Mouse (Mus musculus) kidney, embryonic 15.5 days (tissue): Measurements from ENCODE around the gene Ipo13. TPM values are rescaled to one million over a fixed set of nuclear protein-coding genes. Genes with fewer than 3 reads are reported as not detected.

Experiments
- ATAC-seq: fragments of 200-750 bp; cut with Nextera tagmentation; replicated peaks from 2 replicates; pipeline ENCODE4 v1.8.0; 2017; ENCODE audit warnings: moderate TSS enrichment; ENCODE audit not compliant: low FRiP score
- H3K27ac ChIP-seq: fragments of 300-500 bp; sonication (generic); 2 replicates; pipeline ENCODE4 v1.5.1; 2015; ENCODE audit warnings: mild to moderate bottlenecking, inconsistent platforms
- H3K27me3 ChIP-seq: fragments of 300-500 bp; sonication (generic); 2 replicates; pipeline ENCODE4 v1.6.1; 2015; ENCODE audit warnings: inconsistent platforms
- H3K36me3 ChIP-seq: fragments of 300-500 bp; sonication (generic); 2 replicates; pipeline ENCODE4 v1.6.1; 2015; ENCODE audit warnings: inconsistent platforms
- H3K4me1 ChIP-seq: fragments of 300-500 bp; sonication (generic); 2 replicates; pipeline ENCODE4 v1.6.1; 2015; ENCODE audit warnings: inconsistent platforms
- H3K4me2 ChIP-seq: fragments of 300-500 bp; sonication (generic); 2 replicates; pipeline ENCODE4 v1.6.1; 2015; ENCODE audit warnings: moderate library complexity, mild to moderate bottlenecking, inconsistent platforms
- H3K4me3 ChIP-seq: fragments of 300-500 bp; sonication (generic); replicated peaks from 2 replicates; pipeline ENCODE4 v1.5.1; 2015; ENCODE audit warnings: mild to moderate bottlenecking, inconsistent platforms
- H3K9ac ChIP-seq: fragments of 300-500 bp; sonication (generic); 2 replicates; pipeline ENCODE4 v1.6.1; 2015; ENCODE audit warnings: mild to moderate bottlenecking, inconsistent platforms
- H3K9me3 ChIP-seq: fragments of 300-500 bp; sonication (generic); replicated peaks from 2 replicates; pipeline ENCODE4 v1.6.1; 2016; ENCODE audit warnings: inconsistent platforms
- WGBS: fragments of 180-500 bp; shearing (Covaris S2); methylation state at CpG from one replicate; pipeline ENCODE4 v1.1.7; 2015; ENCODE audit warnings: mixed read lengths; 5-methylcytosine and 5-hydroxymethylcytosine counted together
- polyA plus RNA-seq: library from polyadenylated mRNA; unstranded; fragments of >200 nt; fragmentation: Nextera tagmentation; extraction: Ambion mirVana; gene quantifications from 2 replicates; pipeline ENCODE4 v1.2.1, GENCODE M21; 2015

Gene Ipo13
- polyA plus RNA-seq, 1 experiment from 2014 or later: 47.3 TPM

DNA sequence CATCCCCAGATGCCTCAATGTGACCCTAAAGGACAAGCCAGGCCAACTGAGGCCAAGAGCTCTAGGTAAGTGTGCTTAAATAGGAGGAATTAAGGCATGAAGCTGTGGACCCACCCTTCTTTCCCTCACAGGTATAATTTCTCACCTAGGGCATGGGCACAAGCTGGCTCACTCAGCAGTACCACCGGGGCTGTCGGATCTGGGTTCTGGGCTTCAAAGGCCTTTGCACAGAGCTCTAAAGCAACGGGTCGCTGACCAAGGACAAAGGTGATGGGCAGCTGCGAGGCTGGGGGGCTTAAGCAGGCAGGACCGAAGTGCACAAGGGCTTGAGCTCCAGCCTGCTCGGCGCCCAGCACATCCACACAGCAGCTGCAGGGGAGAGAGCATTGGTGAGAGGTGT lies 24.0 kb downstream of the Ipo13 start:
- ATAC-seq: no peak
- peak overlapping the region; percentile 84 for H3K4me2 ChIP-seq
- WGBS: 76% methylated on average over 8 of the region's 8 CpGs
- H3K27ac ChIP-seq: no peak overlapping the region
- H3K4me3 ChIP-seq: peak overlapping the region; percentile 80
- no peaks in the 10 kb centered on the region for H3K27me3 ChIP-seq
- no peak overlapping the region for H3K9ac ChIP-seq
- H3K9me3 ChIP-seq: no peaks in the 10 kb centered on the region
- H3K36me3 ChIP-seq: peaks cover 38% of the 10 kb centered on the region
- H3K4me1 ChIP-seq: peaks cover 30% of the 10 kb centered on the region

GRCm38 (mm10) chr4:117890031-117890430 lies 24.8 kb downstream of the Ipo13 start:
- Histone ChIP-seq H3K9ac (no peak overlapping the region), H3K27ac (no peak overlapping the region), H3K4me3 (no peak overlapping the region), H3K4me2 (no peak overlapping the region; the same call in 1 of the 2 replicates), H3K9me3 (no peaks in the 10 kb centered on the region), H3K36me3 (peaks cover 38% of the 10 kb centered on the region), H3K4me1 (peaks cover 37% of the 10 kb centered on the region), H3K27me3 (no peaks in the 10 kb centered on the region)
- no peak for ATAC-seq
- WGBS: 93% methylated on average over 14 of the region's 14 CpGs

- Histone ChIP-seq H3K4me3 (no peak overlapping the region), H3K9me3 (no peaks in the 10 kb centered on the region), H3K27ac (no peak overlapping the region), H3K4me1 (peaks cover 38% of the 10 kb centered on the region), H3K9ac (no peak overlapping the region), H3K27me3 (no peaks in the 10 kb centered on the region), H3K4me2 (no peak overlapping the region), H3K36me3 (peaks cover 39% of the 10 kb centered on the region)
- no peak for ATAC-seq
- 87% methylated on average over 15 of the region's 15 CpGs for WGBS
Observed at GRCm38 (mm10) chr4:117889471-117889870, 25.3 kb downstream of the Ipo13 start.

DNA sequence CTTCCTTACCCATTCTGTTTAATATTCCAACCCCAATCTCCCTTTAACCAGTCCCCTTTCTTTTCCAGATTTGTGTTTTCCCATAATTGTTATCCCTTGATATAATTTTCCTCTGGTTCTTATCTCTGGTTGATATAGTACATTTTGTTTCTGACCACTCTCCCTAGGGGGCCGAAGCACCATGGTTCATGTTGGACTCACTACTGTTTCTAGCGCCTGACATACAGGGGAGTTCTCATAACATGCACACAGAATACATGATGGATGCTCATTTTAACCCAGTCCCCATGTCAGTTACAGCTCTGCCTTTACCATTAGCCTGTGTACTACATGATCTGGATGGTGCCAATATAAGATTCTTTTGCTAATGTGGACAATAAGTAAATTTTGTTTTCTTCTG lies 26.9 kb downstream of the Ipo13 start:
- no peak for ATAC-seq
- H3K4me1 ChIP-seq: peaks cover 48% of the 10 kb centered on the region
- no peak overlapping the region for H3K27ac ChIP-seq
- H3K36me3 ChIP-seq: peaks cover 37% of the 10 kb centered on the region
- peak overlapping the region; percentile 94 for H3K4me2 ChIP-seq
- H3K9me3 ChIP-seq: no peaks in the 10 kb centered on the region
- H3K4me3 ChIP-seq: peak overlapping the region; percentile 99; the same call in 1 of the 2 replicates
- 79% methylated on average over 2 of the region's 2 CpGs for WGBS
- no peaks in the 10 kb centered on the region for H3K27me3 ChIP-seq
- no peak overlapping the region for H3K9ac ChIP-seq

- ATAC-seq: peak; percentile 89
- Histone ChIP-seq H3K4me3 (peak within 1 kb of the TSS; percentile 99), H3K4me1 (peaks cover 53% of the 10 kb centered on the region), H3K27me3 (no peaks in the 10 kb centered on the region), H3K9me3 (no peaks in the 10 kb centered on the region), H3K4me2 (peak within 1 kb of the TSS; percentile 94), H3K36me3 (peaks cover 37% of the 10 kb centered on the region), H3K9ac (peak within 1 kb of the TSS; percentile 92), H3K27ac (peak within 1 kb of the TSS; percentile 68)
- WGBS: under 1% methylated on average over 37 of the region's 37 CpGs
Observed at GRCm38 (mm10) chr4:117887133-117887532, 27.7 kb downstream of the Ipo13 start, which contains the start of gene Atp6v0b. TSS of gene Atp6v0b (minus strand) at chr4:117887333.

- peaks cover 53% of the 10 kb centered on the region for H3K4me1 ChIP-seq
- peak overlapping the region; percentile 92 for H3K9ac ChIP-seq
- no peaks in the 10 kb centered on the region for H3K27me3 ChIP-seq
- ATAC-seq: peak; percentile 2; the same call in 1 of the 2 replicates
- peak overlapping the region; percentile 99 for H3K4me3 ChIP-seq
- no peaks in the 10 kb centered on the region for H3K9me3 ChIP-seq
- H3K4me2 ChIP-seq: peak overlapping the region; percentile 94
- H3K36me3 ChIP-seq: peaks cover 37% of the 10 kb centered on the region
- 2% methylated on average over 24 of the region's 24 CpGs for WGBS
- H3K27ac ChIP-seq: peak overlapping the region; percentile 68
Observed at GRCm38 (mm10) chr4:117886644-117887043, 28.2 kb downstream of the Ipo13 start.

GRCm38 (mm10) chr4:117885994-117886393 lies 28.8 kb downstream of the Ipo13 start:
- WGBS: 78% methylated on average over 9 of the region's 9 CpGs
- peaks cover 52% of the 10 kb centered on the region for H3K4me1 ChIP-seq
- ATAC-seq: no peak
- no peak overlapping the region for H3K27ac ChIP-seq
- peaks cover 42% of the 10 kb centered on the region for H3K36me3 ChIP-seq
- H3K9ac ChIP-seq: peak overlapping the region; percentile 92; the same call in 1 of the 2 replicates
- peak overlapping the region; percentile 99 for H3K4me3 ChIP-seq
- H3K4me2 ChIP-seq: peak overlapping the region; percentile 94
- no peaks in the 10 kb centered on the region for H3K27me3 ChIP-seq
- no peaks in the 10 kb centered on the region for H3K9me3 ChIP-seq

GRCm38 (mm10) chr4:117885093-117885492 lies 29.7 kb downstream of the Ipo13 start:
- 93% methylated on average over 10 of the region's 10 CpGs for WGBS

DNA sequence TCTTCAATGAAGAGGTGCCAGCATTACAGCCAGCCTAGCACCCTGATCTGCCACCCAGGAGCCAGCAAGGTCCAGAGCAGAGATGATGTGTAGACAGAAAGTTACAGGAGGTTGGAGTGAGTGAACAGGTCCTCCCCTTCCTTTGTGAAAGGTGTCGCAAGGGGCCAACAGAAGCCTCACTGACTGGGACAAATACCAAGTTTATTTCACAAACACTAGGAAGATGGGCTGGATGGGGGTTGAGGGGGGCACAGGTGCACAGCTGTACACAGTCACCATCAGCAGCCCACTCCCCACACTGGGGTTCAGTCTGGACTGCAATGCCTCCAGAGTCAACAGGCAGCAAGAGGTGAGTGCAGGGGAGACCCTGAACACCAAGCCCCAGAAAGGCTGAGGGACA lies 30.7 kb downstream of the Ipo13 start:
- Histone ChIP-seq H3K4me3 (peak overlapping the region; percentile 80), H3K27ac (no peak overlapping the region), H3K9me3 (no peaks in the 10 kb centered on the region), H3K36me3 (peaks cover 42% of the 10 kb centered on the region), H3K4me2 (peak overlapping the region; percentile 84), H3K9ac (0 out of 2 replicates have a peak overlapping the region, but pooled peaks have one; percentile 86), H3K4me1 (peaks cover 48% of the 10 kb centered on the region), H3K27me3 (no peaks in the 10 kb centered on the region)
- whole genome bisulfite sequencing: 100% methylated on average over 1 of the region's 1 CpGs
- no peak for ATAC-seq

More at GRCm38 (mm10) chr4:117885093-117885492, 29.7 kb downstream of the Ipo13 start:
- H3K4me3 ChIP-seq: no peak overlapping the region
- peaks cover 48% of the 10 kb centered on the region for H3K4me1 ChIP-seq
- no peaks in the 10 kb centered on the region for H3K9me3 ChIP-seq
- H3K36me3 ChIP-seq: peaks cover 44% of the 10 kb centered on the region
- H3K4me2 ChIP-seq: no peak overlapping the region
- ATAC-seq: no peak
- H3K9ac ChIP-seq: no peak overlapping the region
- H3K27me3 ChIP-seq: no peaks in the 10 kb centered on the region
- no peak overlapping the region for H3K27ac ChIP-seq

- H3K27ac ChIP-seq: peak within 1 kb of the TSS; percentile 71
- under 1% methylated on average over 94 of the region's 103 CpGs for WGBS
Observed at GRCm38 (mm10) chr4:117882701-117883691, 31.8 kb downstream of the Ipo13 start, which contains the start of gene B4galt2. TSS of gene B4galt2 (minus strand) at chr4:117883487.

GRCm38 (mm10) chr4:117878703-117879102 lies 36.1 kb downstream of the Ipo13 start:
- Histone ChIP-seq H3K9ac (no peak overlapping the region), H3K36me3 (peaks cover 70% of the 10 kb centered on the region), H3K27ac (no peak overlapping the region), H3K27me3 (no peaks in the 10 kb centered on the region), H3K9me3 (no peaks in the 10 kb centered on the region), H3K4me1 (peaks cover 23% of the 10 kb centered on the region), H3K4me3 (no peak overlapping the region), H3K4me2 (no peak overlapping the region)
- ATAC-seq: no peak
- 59% methylated on average over 5 of the region's 5 CpGs for WGBS

More at GRCm38 (mm10) chr4:117882701-117883691, 31.8 kb downstream of the Ipo13 start, which contains the start of gene B4galt2:
- peak within 1 kb of the TSS; percentile 86 for H3K9ac ChIP-seq
- peak; percentile 41 for ATAC-seq
- H3K4me1 ChIP-seq: peaks cover 54% of the 10 kb centered on the region
- H3K4me2 ChIP-seq: peak within 1 kb of the TSS; percentile 84
- no peaks in the 10 kb centered on the region for H3K9me3 ChIP-seq
- H3K27me3 ChIP-seq: no peaks in the 10 kb centered on the region
- H3K4me3 ChIP-seq: peak within 1 kb of the TSS; percentile 80
- H3K36me3 ChIP-seq: peaks cover 49% of the 10 kb centered on the region

- Histone ChIP-seq H3K27ac (no peak overlapping the region), H3K36me3 (peaks cover 74% of the 10 kb centered on the region), H3K4me1 (peaks cover 20% of the 10 kb centered on the region), H3K27me3 (no peaks in the 10 kb centered on the region), H3K4me2 (no peak overlapping the region), H3K4me3 (no peak overlapping the region), H3K9me3 (no peaks in the 10 kb centered on the region), H3K9ac (no peak overlapping the region)
- no peak for ATAC-seq
- WGBS: 48% methylated on average over 10 of the region's 10 CpGs
Observed at GRCm38 (mm10) chr4:117878301-117878700, 36.5 kb downstream of the Ipo13 start.
